Mouse (Mus musculus) myocyte (in vitro differentiated cells): Measurements from ENCODE around the gene Scarf2. TPM values are rescaled to one million over a fixed set of nuclear protein-coding genes. Genes with fewer than 3 reads are reported as not detected.
A peak's percentile ranks its signal among the peaks of the same experiment; 100 is the strongest.

Source experiments
- H3K27me3 ChIP-seq: one replicate; pipeline ENCODE4 v1.6.1; 2011; ENCODE audit not compliant: control insufficient read depth, insufficient read depth, insufficient read length
- H3K36me3 ChIP-seq: one replicate; pipeline ENCODE4 v1.6.1; 2011; ENCODE audit not compliant: control insufficient read depth, insufficient read depth
- H3K4me2 ChIP-seq: one replicate; pipeline ENCODE4 v1.6.1; 2011; ENCODE audit warnings: low read depth, control low read depth
- H3K4me3 ChIP-seq: one replicate; pipeline ENCODE4 v1.5.1; 2011; ENCODE audit warnings: mild to moderate bottlenecking, control low read depth, moderate library complexity
- H3K79me2 ChIP-seq: one replicate; pipeline ENCODE4 v1.6.1; 2011; ENCODE audit not compliant: control insufficient read depth, insufficient read depth
- H3ac ChIP-seq: one replicate; pipeline ENCODE4 v1.6.1; 2011; ENCODE audit not compliant: control insufficient read depth, insufficient read length
- CEBPB ChIP-seq: IDR thresholded peaks from 2 replicates; pipeline ENCODE4 v1.6.1; 2011; ENCODE audit warnings: mild to moderate bottlenecking, moderate library complexity; ENCODE audit not compliant: poor library complexity, insufficient read depth, severe bottlenecking
- E2F4 ChIP-seq: IDR thresholded peaks from one replicate; pipeline ENCODE4 v1.6.1; 2011; ENCODE audit warnings: mild to moderate bottlenecking, control low read depth, moderate library complexity; ENCODE audit not compliant: insufficient read depth
- MAX ChIP-seq: IDR thresholded peaks from one replicate; pipeline ENCODE4 v1.6.1; 2011; ENCODE audit warnings: low read depth, mild to moderate bottlenecking, control low read depth
- MYOD1 ChIP-seq, 3 experiments: IDR thresholded peaks; one replicate each; pipeline ENCODE4 v1.6.1; 2011; ENCODE audit warnings: control low read depth in 2 of 3, low read depth in 2 of 3, mild to moderate bottlenecking in 2 of 3, moderate library complexity in 1 of 3; ENCODE audit not compliant: insufficient read length in 2 of 3, control insufficient read depth in 1 of 3
- MYOG ChIP-seq, 3 experiments: IDR thresholded peaks; one replicate each; pipeline ENCODE4 v1.6.1; 2011; ENCODE audit warnings: control low read depth in 2 of 3, low read depth in 2 of 3, mild to moderate bottlenecking in 2 of 3; ENCODE audit not compliant: insufficient read length in 2 of 3, control insufficient read depth in 1 of 3, insufficient read depth in 1 of 3
- POLR2A ChIP-seq: IDR thresholded peaks from one replicate; pipeline ENCODE4 v1.6.1; 2011; ENCODE audit warnings: low read depth, mild to moderate bottlenecking, control low read depth, moderate library complexity; ENCODE audit not compliant: insufficient read length
- POLR2AphosphoS2 ChIP-seq: IDR thresholded peaks from one replicate; pipeline ENCODE4 v1.6.1; 2011; ENCODE audit warnings: low read depth, control low read depth; ENCODE audit not compliant: insufficient read length
- REST ChIP-seq: IDR thresholded peaks from one replicate; pipeline ENCODE4 v1.6.1; 2011; ENCODE audit warnings: mild to moderate bottlenecking, control low read depth, moderate library complexity; ENCODE audit not compliant: insufficient read depth, insufficient read length
- SRF ChIP-seq: IDR thresholded peaks from one replicate; pipeline ENCODE4 v1.6.1; 2011; ENCODE audit warnings: low read depth; ENCODE audit not compliant: control insufficient read depth, insufficient read length
- TCF12 ChIP-seq: IDR thresholded peaks from one replicate; pipeline ENCODE4 v1.6.1; 2011; ENCODE audit warnings: mild to moderate bottlenecking, control low read depth; ENCODE audit not compliant: poor library complexity, insufficient read depth, severe bottlenecking
- TCF3 ChIP-seq: IDR thresholded peaks from one replicate; pipeline ENCODE4 v1.6.1; 2011; ENCODE audit warnings: low read depth, control low read depth; ENCODE audit not compliant: insufficient read length
- USF1 ChIP-seq: IDR thresholded peaks from one replicate; pipeline ENCODE4 v1.6.1; 2011; ENCODE audit warnings: low read depth, mild to moderate bottlenecking, control low read depth, moderate library complexity
- polyA plus RNA-seq: library from polyadenylated mRNA; unstranded; fragments of >200 nt; fragmentation: generic; extraction: Trizol; gene quantifications from one replicate; pipeline ENCODE4 v1.2.1, GENCODE M21; 2012; ENCODE audit warnings: missing spikeins

The Scarf2 gene
- polyA plus RNA-seq, 1 experiment = 25.9 TPM

GRCm38 (mm10) chr16:17812120-17812519 is 15.0 kb downstream of the Scarf2 start:
- Histone ChIP-seq H3K4me2 (no peak overlapping the region), H3K79me2 (no peaks in the 10 kb centered on the region), H3ac (no peak overlapping the region), H3K27me3 (no peaks in the 10 kb centered on the region), H3K4me3 (no peak overlapping the region), H3K36me3 (no peaks in the 10 kb centered on the region)
- TF ChIP-seq MYOD1 (IDR thresholded peaks at IDR 0.05; ENCODE audit: control insufficient read depth in 1 of 3, insufficient read length in 2 of 3, low read depth in 2 of 3) (no peak), E2F4 (no peak)

GRCm38 (mm10) chr16:17813173-17813572 is 16.1 kb downstream of the Scarf2 start:
- no peak for TF ChIP-seq TCF3
- no peak for TF ChIP-seq CEBPB
- no peak for TF ChIP-seq TCF12
- no peak for TF ChIP-seq MYOG (IDR thresholded peaks at IDR 0.05; ENCODE audit: control insufficient read depth in 1 of 3, insufficient read depth in 1 of 3, insufficient read length in 2 of 3, low read depth in 2 of 3)
- no peak for TF ChIP-seq REST
- TF ChIP-seq MYOD1 (IDR thresholded peaks at IDR 0.05; ENCODE audit: control insufficient read depth in 1 of 3, insufficient read length in 2 of 3, low read depth in 2 of 3) = no peak
- Histone ChIP-seq H3K4me2 (no peak overlapping the region), H3K79me2 (no peaks in the 10 kb centered on the region), H3K27me3 (no peaks in the 10 kb centered on the region), H3ac (no peak overlapping the region), H3K4me3 (no peak overlapping the region), H3K36me3 (no peaks in the 10 kb centered on the region)

GRCm38 (mm10) chr16:17815411-17816402 is 18.6 kb downstream of the Scarf2 start:
- no peak overlapping the region for H3K4me3 ChIP-seq
- no peaks in the 10 kb centered on the region for H3K79me2 ChIP-seq
- no peak for TF ChIP-seq POLR2A
- no peak for TF ChIP-seq POLR2AphosphoS2
- TF ChIP-seq E2F4 = no peak
- TF ChIP-seq CEBPB = 0 out of 2 replicates have a peak, but pooled peaks have one; percentile 52
- TF ChIP-seq MYOG (IDR thresholded peaks at IDR 0.05; ENCODE audit: control insufficient read depth in 1 of 3, insufficient read depth in 1 of 3, insufficient read length in 2 of 3, low read depth in 2 of 3) = peak in 1 of 3 experiments; percentile 38
- no peak for TF ChIP-seq REST
- no peak for TF ChIP-seq SRF
- TF ChIP-seq USF1 = no peak
- no peak for TF ChIP-seq TCF3
- TF ChIP-seq TCF12 = no peak
- no peak for TF ChIP-seq MAX
- TF ChIP-seq MYOD1 (IDR thresholded peaks at IDR 0.05; ENCODE audit: control insufficient read depth in 1 of 3, insufficient read length in 2 of 3, low read depth in 2 of 3) = peak in 1 of 3 experiments; percentile 38
- H3ac ChIP-seq = peak overlapping the region; percentile 0
- H3K36me3 ChIP-seq = no peaks in the 10 kb centered on the region
- H3K4me2 ChIP-seq = peak overlapping the region; percentile 54
- no peaks in the 10 kb centered on the region for H3K27me3 ChIP-seq

- H3K4me3 ChIP-seq = no peak overlapping the region
- no peaks in the 10 kb centered on the region for H3K27me3 ChIP-seq
- TF ChIP-seq POLR2AphosphoS2 = no peak
- TF ChIP-seq TCF12 = no peak
- H3ac ChIP-seq = no peak overlapping the region
- no peaks in the 10 kb centered on the region for H3K36me3 ChIP-seq
- H3K4me2 ChIP-seq = no peak overlapping the region
- no peaks in the 10 kb centered on the region for H3K79me2 ChIP-seq
These were observed 19.4 kb downstream of the Scarf2 start for GRCm38 (mm10) chr16:17816528-17816927.

- H3K27me3 ChIP-seq = peaks cover 31% of the 10 kb centered on the region
- no peak overlapping the region for H3K4me3 ChIP-seq
- no peak for TF ChIP-seq MAX
- no peak for TF ChIP-seq E2F4
- no peak for TF ChIP-seq POLR2A
- TF ChIP-seq MYOG (IDR thresholded peaks at IDR 0.05; ENCODE audit: control insufficient read depth in 1 of 3, insufficient read depth in 1 of 3, insufficient read length in 2 of 3, low read depth in 2 of 3) = no peak
- no peak for TF ChIP-seq MYOD1 (IDR thresholded peaks at IDR 0.05; ENCODE audit: control insufficient read depth in 1 of 3, insufficient read length in 2 of 3, low read depth in 2 of 3)
- TF ChIP-seq TCF12 = no peak
- TF ChIP-seq REST = no peak
- TF ChIP-seq CEBPB = no peak
- TF ChIP-seq USF1 = no peak
- no peaks in the 10 kb centered on the region for H3K36me3 ChIP-seq
- no peaks in the 10 kb centered on the region for H3K79me2 ChIP-seq
- no peak overlapping the region for H3ac ChIP-seq
- no peak overlapping the region for H3K4me2 ChIP-seq
These were observed 29.4 kb downstream of the Scarf2 start for GRCm38 (mm10) chr16:17826500-17826899.
